Mouse (Mus musculus) kidney, adult 18-20 months (tissue): ENCODE measurements around the gene Smarcc1.
A peak's percentile ranks its signal among the peaks of the same experiment; 100 is the strongest.

Experiments used
- DNase-seq: peaks from one replicate; pipeline ENCODE4 v3.0.0; 2021

Smarcc1 gene

GRCm38 (mm10) chr9:110244567-110244888 is 127.0 kb downstream of the Smarcc1 start:
- DNase-seq = peak; percentile 10

GRCm38 (mm10) chr9:110244889-110245589 is 127.5 kb downstream of the Smarcc1 start:
- peak; percentile 37 for DNase-seq

DNA sequence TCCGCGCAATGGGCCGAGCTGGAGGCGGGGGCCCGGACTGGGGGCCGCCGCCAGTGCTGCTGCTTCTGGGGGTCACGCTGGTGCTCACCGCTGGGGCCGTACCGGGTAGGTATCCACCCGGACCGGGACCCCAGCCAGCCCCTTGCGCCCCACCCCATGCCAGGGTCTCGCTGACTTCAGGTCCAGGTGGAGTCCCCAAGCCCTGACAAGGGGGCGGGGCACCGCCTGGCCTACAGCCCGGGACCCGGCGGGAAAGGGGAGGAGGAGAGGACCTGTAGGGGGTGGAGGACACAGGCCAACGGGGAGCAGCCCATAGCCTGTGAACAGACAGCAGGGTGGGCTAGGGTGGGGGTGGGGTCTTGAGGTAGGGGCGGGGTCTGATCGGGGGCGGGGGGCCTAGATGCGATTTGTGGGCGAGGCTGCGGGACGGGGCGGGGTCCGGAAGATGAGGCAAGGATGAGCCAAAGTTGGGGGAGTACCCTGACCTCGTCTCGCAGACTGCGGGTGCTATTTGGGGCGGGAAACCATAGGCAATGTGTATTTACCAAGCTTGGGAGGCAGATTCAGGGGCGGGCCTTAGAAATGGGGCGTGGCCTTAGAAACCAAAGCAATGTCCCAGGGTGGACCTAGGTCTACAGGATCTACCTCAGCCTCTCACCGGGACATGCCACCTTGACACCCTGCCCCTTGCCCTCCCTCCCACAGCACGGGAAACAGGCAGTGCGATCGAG is 128.2 kb downstream of the Smarcc1 start:
- peak; percentile 49 for DNase-seq

GRCm38 (mm10) chr9:110246321-110246640 is 128.8 kb downstream of the Smarcc1 start:
- DNase-seq = no peak

DNA sequence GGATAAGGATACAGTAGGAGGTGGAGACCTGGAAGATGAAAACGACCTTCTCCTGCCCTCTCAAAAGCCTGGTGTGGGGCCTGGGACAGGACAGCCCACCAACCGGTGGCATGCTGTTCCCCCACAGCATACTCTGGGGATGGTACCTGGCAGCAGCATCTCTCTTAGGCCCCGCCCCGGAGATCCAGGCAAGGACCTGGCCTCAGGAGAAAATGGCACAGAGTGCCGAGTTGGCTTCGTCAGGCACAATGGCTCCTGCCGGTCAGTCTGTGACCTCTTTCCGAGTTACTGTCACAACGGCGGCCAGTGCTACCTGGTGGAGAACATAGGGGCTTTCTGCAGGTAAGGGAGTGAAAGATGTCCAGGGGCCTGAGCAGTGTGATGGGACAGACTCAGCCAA is 129.5 kb downstream of the Smarcc1 start:
- no peak for DNase-seq

- no peak for DNase-seq
These were observed 131.4 kb downstream of the Smarcc1 start for GRCm38 (mm10) chr9:110248861-110249260.

GRCm38 (mm10) chr9:110249823-110250543 is 132.5 kb downstream of the Smarcc1 start:
- no peak for DNase-seq

- no peak for DNase-seq
These were observed 133.3 kb downstream of the Smarcc1 start for GRCm38 (mm10) chr9:110250776-110251175.

GRCm38 (mm10) chr9:110255407-110256019 is 138.0 kb downstream of the Smarcc1 start:
- no peak for DNase-seq

DNA sequence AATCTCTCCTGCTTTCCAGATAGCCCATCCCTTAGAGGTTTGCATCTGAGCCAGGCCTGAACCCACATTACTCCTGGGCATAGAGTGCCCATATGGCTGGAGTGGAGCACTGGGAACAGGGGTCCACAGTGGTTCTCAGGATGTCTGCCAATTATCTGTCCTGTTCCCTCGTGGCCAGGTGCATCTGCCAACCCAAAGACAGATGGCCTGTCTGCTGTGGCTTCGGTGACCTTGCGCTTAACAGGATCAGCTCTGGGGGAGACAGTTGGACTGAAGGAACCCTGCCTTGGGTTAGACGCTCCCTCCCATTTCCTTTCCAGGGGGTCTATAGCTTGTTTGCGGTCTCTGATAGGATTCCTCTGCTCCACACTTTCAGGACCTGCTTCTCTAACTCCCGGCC is 141.1 kb downstream of the Smarcc1 start:
- DNase-seq = no peak

- no peak for DNase-seq
These were observed 141.6 kb downstream of the Smarcc1 start for GRCm38 (mm10) chr9:110259118-110259517.

- no peak for DNase-seq
These were observed 145.7 kb downstream of the Smarcc1 start for GRCm38 (mm10) chr9:110263181-110263580.

GRCm38 (mm10) chr9:110264991-110265390 is 147.5 kb downstream of the Smarcc1 start:
- no peak for DNase-seq

- DNase-seq = peak; percentile 4
These were observed 150.9 kb downstream of the Smarcc1 start for GRCm38 (mm10) chr9:110268416-110268815.

- no peak for DNase-seq
These were observed 154.8 kb downstream of the Smarcc1 start for GRCm38 (mm10) chr9:110272330-110272729.

GRCm38 (mm10) chr9:110273507-110273906 is 156.0 kb downstream of the Smarcc1 start:
- no peak for DNase-seq

DNA sequence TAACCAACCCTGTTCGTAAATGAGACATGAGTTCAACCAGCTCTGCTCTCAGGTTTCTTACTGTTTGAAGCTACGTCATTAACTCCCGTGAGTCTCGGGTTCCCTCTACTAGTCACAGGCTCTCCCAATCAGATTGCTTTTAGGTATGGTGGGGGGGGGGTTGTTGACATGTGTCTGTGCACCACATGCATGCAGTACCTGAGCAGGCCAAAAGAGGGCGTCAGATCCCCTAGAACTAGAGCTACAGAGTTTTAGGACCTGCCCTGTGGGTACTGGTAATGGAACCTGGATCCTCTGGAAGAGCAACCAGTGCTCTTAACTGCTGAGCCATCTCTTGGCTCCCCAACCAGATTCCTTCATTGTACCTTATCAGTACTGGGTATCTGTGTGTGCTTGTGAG is 158.4 kb downstream of the Smarcc1 start:
- no peak for DNase-seq

DNA sequence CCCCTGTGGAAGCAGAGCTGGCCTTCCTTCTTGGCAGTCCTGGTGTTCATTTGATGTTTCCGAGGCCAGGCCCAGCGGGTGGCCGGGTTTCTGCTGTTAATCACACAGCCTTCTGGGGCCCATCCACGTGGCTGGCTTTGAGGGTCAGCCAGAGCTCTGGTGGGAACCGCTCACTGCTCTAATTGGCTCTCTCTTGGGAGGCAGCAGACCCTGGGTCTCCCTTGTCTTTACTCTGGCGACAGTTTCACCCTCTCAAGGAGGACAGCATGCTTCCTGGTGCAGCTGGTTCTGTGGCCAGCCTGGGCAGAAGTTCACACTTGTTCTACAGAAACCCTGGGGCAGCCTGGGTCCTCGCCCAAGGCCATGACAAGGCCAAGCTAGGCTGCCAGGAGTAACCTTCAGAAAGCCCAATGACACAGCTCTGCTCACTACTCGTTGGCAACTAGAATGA is 159.9 kb downstream of the Smarcc1 start:
- DNase-seq = no peak

GRCm38 (mm10) chr9:110284075-110284697 is 166.7 kb downstream of the Smarcc1 start:
- no peak for DNase-seq

DNA sequence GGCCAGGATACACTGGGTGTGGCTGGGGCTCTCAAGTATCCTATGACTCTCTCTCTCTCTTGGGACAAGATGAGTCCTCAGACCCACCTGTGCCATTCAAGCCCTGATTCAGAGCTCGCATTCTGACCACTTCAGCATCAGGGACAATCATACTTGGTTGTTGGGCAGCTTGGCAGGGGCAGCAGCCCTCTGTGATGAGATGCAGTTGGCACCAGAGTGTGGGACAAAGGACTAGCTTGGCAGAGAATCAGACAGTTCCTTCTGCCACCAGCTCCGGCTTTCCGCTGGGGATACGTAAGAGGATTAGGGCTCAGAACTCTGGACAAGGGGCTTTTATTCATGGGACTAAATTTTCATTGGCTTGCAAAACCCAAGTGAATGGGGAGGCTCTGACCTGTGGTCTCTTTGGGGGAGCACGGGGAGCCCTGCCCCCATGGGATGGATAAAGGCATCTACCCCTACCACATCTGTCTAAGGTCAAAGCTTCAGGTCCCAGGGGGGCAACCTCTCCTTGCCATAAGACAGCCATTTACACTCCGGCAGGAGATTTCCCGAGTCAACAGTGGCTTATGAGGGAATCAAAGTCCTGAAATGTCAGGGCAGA is 169.9 kb downstream of the Smarcc1 start:
- DNase-seq = no peak
